Mouse (Mus musculus) testis, adult 10 weeks (tissue): ENCODE measurements around the gene Tln2. TPM values are rescaled to one million over a fixed set of nuclear protein-coding genes. Genes with fewer than 3 reads are reported as not detected.

Experiments
- polyA plus RNA-seq: library from polyadenylated mRNA; stranded (reverse); fragments of 350-450 nt; fragmentation: Illumina TruSeq; extraction: RNeasy Lipid Tissue Mini Kit (QIAGEN cat#74804); gene quantifications from one replicate; pipeline ENCODE4 v1.2.3, GENCODE M21; 2014; ENCODE audit warnings: low read depth, low replicate concordance

The Tln2 gene
- 11.6 TPM for polyA plus RNA-seq

DNA sequence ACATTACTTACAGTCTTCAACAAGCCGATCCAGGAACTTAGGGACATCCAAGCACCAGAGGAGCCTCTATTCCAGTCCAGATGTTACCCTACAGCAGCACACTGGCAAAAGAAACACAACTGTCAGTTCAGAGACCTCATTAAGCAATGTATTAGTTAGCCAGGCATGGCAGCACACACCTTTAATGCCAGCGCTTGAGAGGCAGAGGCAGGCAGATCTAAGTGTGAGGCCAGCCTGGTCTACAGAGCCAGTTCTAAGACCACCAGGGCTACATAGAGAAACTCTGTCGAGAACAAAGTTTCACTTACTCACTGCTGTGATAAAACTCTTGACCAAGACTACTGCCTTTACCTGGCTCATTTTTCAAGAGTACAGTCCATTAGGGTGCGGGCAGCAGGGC lies at the start of gene Tln2:
Gene Tln2 (minus strand): TSS at position 101 of the 400 bp plus-strand sequence.

Other genes with a start within 250 kb of the Tln2 start
- 0.27 TPM for gene C2cd4b, start 199.7 kb upstream of the Tln2 start, polyA plus RNA-seq